Mouse (Mus musculus) embryonic fibroblast, embryonic 13.5 days (primary cell): ENCODE measurements around the gene 1700021F05Rik.

Experiments
- CTCF ChIP-seq: IDR thresholded peaks from 2 replicates; pipeline ENCODE4 v1.5.1; 2011; ENCODE audit warnings: mild to moderate bottlenecking, control low read depth, low read length, moderate library complexity, borderline replicate concordance; ENCODE audit not compliant: insufficient read depth
- POLR2A ChIP-seq: IDR thresholded peaks from 2 replicates; pipeline ENCODE4 v1.6.1; 2011; ENCODE audit warnings: low read depth, mild to moderate bottlenecking, control low read depth, low read length, moderate library complexity

- TF ChIP-seq CTCF: no peak
- TF ChIP-seq POLR2A: no peak
Observed at GRCm38 (mm10) chr10:43561311-43561710, 20.5 kb upstream of the 1700021F05Rik start.
